Mouse (Mus musculus): ENCODE results near the gene Chd5. TPM values are rescaled to one million over a fixed set of nuclear protein-coding genes. Genes with fewer than 3 reads are reported as not detected.
A peak's percentile ranks its signal among the peaks of the same experiment; 100 is the strongest.

Chd5 gene
- polyA plus RNA-seq, 1 experiment from 2014 or later, result 0.20 TPM

- no peak for DNase-seq (ENCODE audit: low spot score)
- Histone ChIP-seq H3K4me2 (ENCODE audit: low read depth) (no peak overlapping the region), H3K9me3 (ENCODE audit: control insufficient read depth, low read length) (no peaks in the 10 kb centered on the region), H3K27me3 (ENCODE audit: control insufficient read depth, insufficient read depth, low read length) (no peaks in the 10 kb centered on the region), H3K4me1 (ENCODE audit: control insufficient read depth, insufficient read depth, low read length) (no peaks in the 10 kb centered on the region), H3K4me3 (ENCODE audit: low read depth, low read length) (no peak overlapping the region), H3K27ac (ENCODE audit: low read depth, low read length) (no peak overlapping the region), H3K9ac (ENCODE audit: low read length) (no peak overlapping the region), H3K36me3 (ENCODE audit: control insufficient read depth, insufficient read depth, low read length) (no peaks in the 10 kb centered on the region)
- no peak for ATAC-seq (ENCODE audit: insufficient read depth, low FRiP score, low TSS enrichment)
- 65% methylated on average over 8 of the region's 8 CpGs for WGBS
Measured at GRCm38 (mm10) chr4:152428259-152428658, 89.8 kb downstream of the Chd5 start.

DNA sequence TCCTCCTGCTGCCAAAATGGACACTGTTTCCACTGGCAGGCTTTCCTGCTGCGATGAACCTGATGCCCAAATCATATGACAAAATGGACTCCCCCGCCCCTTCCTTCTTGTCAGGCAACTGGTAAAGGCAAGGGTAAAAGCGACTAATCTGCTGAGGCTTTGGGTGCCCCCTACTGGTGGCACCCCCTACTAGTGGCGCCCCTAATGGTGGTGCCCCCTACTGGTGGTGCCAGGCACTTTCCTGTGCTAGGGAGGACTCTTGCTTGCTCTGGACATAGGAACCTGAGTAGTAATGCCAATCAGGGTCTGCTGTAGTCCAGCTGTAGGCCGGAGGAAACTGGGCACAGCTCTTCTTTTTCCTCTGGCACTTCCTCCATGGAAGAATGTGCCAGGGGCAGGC is 93.9 kb downstream of the Chd5 start:
- Histone ChIP-seq H3K9ac (ENCODE audit: low read length) (no peak overlapping the region), H3K9me3 (ENCODE audit: control insufficient read depth, low read length) (no peaks in the 10 kb centered on the region), H3K4me1 (ENCODE audit: control insufficient read depth, insufficient read depth, low read length) (no peaks in the 10 kb centered on the region), H3K27ac (ENCODE audit: low read depth, low read length) (no peak overlapping the region), H3K36me3 (ENCODE audit: control insufficient read depth, insufficient read depth, low read length) (no peaks in the 10 kb centered on the region), H3K27me3 (ENCODE audit: control insufficient read depth, insufficient read depth, low read length) (no peaks in the 10 kb centered on the region), H3K4me3 (ENCODE audit: low read depth, low read length) (no peak overlapping the region), H3K4me2 (ENCODE audit: low read depth) (no peak overlapping the region)
- ATAC-seq (ENCODE audit: insufficient read depth, low FRiP score, low TSS enrichment) (no peak), DNase-seq (ENCODE audit: low spot score) (peak; percentile 46)
- 52% methylated on average over 5 of the region's 5 CpGs for WGBS

DNA sequence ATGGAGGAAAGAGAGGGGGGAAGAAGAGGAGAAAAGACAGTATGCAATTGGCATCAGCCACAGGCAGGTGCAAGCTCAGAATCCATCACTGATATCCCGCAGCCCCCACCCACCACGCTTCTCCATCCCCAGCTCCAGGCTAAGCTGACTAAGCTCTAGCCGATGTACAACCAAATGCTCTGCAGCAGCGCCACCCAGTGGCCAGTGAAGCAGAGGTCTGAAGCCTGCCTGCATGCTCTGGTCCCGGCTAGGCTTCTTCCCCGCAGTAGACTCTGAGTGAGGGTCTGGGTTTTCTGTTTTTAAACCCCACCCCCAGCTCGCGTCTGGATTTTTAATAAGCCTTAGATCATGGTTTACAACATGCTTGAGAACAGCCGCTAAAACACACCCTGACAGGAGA is 96.4 kb downstream of the Chd5 start:
- peak overlapping the region; percentile 51 for H3K4me2 ChIP-seq (ENCODE audit: low read depth)
- H3K4me1 ChIP-seq (ENCODE audit: control insufficient read depth, insufficient read depth, low read length), result no peaks in the 10 kb centered on the region
- H3K9me3 ChIP-seq (ENCODE audit: control insufficient read depth, low read length), result no peaks in the 10 kb centered on the region
- DNase-seq (ENCODE audit: low spot score) (peak; percentile 91), ATAC-seq (ENCODE audit: insufficient read depth, low FRiP score, low TSS enrichment) (peak; percentile 93)
- H3K4me3 ChIP-seq (ENCODE audit: low read depth, low read length), result no peak overlapping the region; the same call in 1 of the 2 replicates
- WGBS, result 0% methylated on average over 9 of the region's 9 CpGs
- no peak overlapping the region for H3K27ac ChIP-seq (ENCODE audit: low read depth, low read length)
- H3K36me3 ChIP-seq (ENCODE audit: control insufficient read depth, insufficient read depth, low read length), result no peaks in the 10 kb centered on the region
- no peaks in the 10 kb centered on the region for H3K27me3 ChIP-seq (ENCODE audit: control insufficient read depth, insufficient read depth, low read length)
- H3K9ac ChIP-seq (ENCODE audit: low read length), result 0 out of 2 replicates have a peak overlapping the region, but pooled peaks have one; percentile 39

DNA sequence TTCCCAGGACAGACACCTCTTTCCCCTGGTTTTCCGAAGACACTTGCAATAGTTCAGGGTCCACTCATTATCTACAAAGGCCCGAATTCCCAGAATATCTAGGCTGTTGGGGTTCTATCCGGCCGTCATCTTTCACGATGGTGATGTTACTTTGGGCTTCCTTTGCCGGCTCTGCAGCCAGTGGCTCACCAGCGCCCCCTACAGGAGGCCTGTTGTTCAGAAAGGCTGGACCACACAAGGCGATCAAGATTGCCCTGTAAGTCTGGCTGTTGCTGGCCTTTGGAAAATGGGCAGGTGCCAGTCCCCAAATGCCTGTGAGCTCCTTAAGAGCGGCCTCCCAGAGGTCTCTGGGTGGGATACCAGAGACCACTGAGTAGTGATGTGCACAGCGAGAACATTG is 96.8 kb downstream of the Chd5 start:
- Histone ChIP-seq H3K36me3 (ENCODE audit: control insufficient read depth, insufficient read depth, low read length) (no peaks in the 10 kb centered on the region), H3K27ac (ENCODE audit: low read depth, low read length) (no peak overlapping the region), H3K9me3 (ENCODE audit: control insufficient read depth, low read length) (no peaks in the 10 kb centered on the region), H3K4me2 (ENCODE audit: low read depth) (peak overlapping the region; percentile 51), H3K4me1 (ENCODE audit: control insufficient read depth, insufficient read depth, low read length) (no peaks in the 10 kb centered on the region), H3K4me3 (ENCODE audit: low read depth, low read length) (no peak overlapping the region; the same call in 1 of the 2 replicates), H3K27me3 (ENCODE audit: control insufficient read depth, insufficient read depth, low read length) (no peaks in the 10 kb centered on the region), H3K9ac (ENCODE audit: low read length) (0 out of 2 replicates have a peak overlapping the region, but pooled peaks have one; percentile 39)
- peak; percentile 46; the same call in 1 of the 2 replicates for ATAC-seq (ENCODE audit: insufficient read depth, low FRiP score, low TSS enrichment)
- peak; percentile 87 for DNase-seq (ENCODE audit: low spot score)
- 10% methylated on average over 10 of the region's 10 CpGs for WGBS

Other genes with a start within 250 kb of the Chd5 start
- 0.42 and 0.62 TPM in 2 replicates for gene Tnfrsf25, start 222.7 kb upstream of the Chd5 start, polyA plus RNA-seq (2014; fragmentation: Nextera tagmentation; extraction: Ambion mirVana)
- gene Espn, start 186.3 kb upstream of the Chd5 start, polyA plus RNA-seq (2014; fragmentation: Nextera tagmentation; extraction: Ambion mirVana), result 0.48 and 1.1 TPM in 2 replicates
- 2.9 and 3.5 TPM in 2 replicates for gene Hes2, start 179.8 kb upstream of the Chd5 start, polyA plus RNA-seq (2014; fragmentation: Nextera tagmentation; extraction: Ambion mirVana)
- gene Acot7, start 160.5 kb upstream of the Chd5 start, polyA plus RNA-seq (2014; fragmentation: Nextera tagmentation; extraction: Ambion mirVana), result 159 and 173 TPM in 2 replicates
- 8.3 and 8.9 TPM in 2 replicates for gene Gpr153, start 64.4 kb upstream of the Chd5 start, polyA plus RNA-seq (2014; fragmentation: Nextera tagmentation; extraction: Ambion mirVana)
- 1.6 and 2.3 TPM in 2 replicates for gene Hes3, start 47.0 kb upstream of the Chd5 start, polyA plus RNA-seq (2014; fragmentation: Nextera tagmentation; extraction: Ambion mirVana)
- 27.1 and 31.3 TPM in 2 replicates for gene Icmt, start 41.4 kb upstream of the Chd5 start, polyA plus RNA-seq (2014; fragmentation: Nextera tagmentation; extraction: Ambion mirVana)
- 2.1 and 2.2 TPM in 2 replicates for gene Rnf207, start 19.7 kb upstream of the Chd5 start, polyA plus RNA-seq (2014; fragmentation: Nextera tagmentation; extraction: Ambion mirVana)
- gene Rpl22, start 12.9 kb upstream of the Chd5 start, polyA plus RNA-seq (2014; fragmentation: Nextera tagmentation; extraction: Ambion mirVana), result 311 and 312 TPM in 2 replicates
- gene Nphp4, start 138.1 kb downstream of the Chd5 start, polyA plus RNA-seq (2014; fragmentation: Nextera tagmentation; extraction: Ambion mirVana), result 4.6 and 5.0 TPM in 2 replicates
- gene Kcnab2, start 139.2 kb downstream of the Chd5 start, polyA plus RNA-seq (2014; fragmentation: Nextera tagmentation; extraction: Ambion mirVana), result 8.5 and 8.6 TPM in 2 replicates